Comparison of ENCODE assay signal across 25 mouse cellular contexts in genomic region chr13:55449205-55449604, GRCm38 (mm10). TPM values are rescaled to one million over a fixed set of nuclear protein-coding genes. Genes with fewer than 3 reads are reported as not detected.
DNase-seq lines count a peak whose midpoint lies in the region; ATAC-seq and TF ChIP-seq lines count a peak whose summit lies in the region.
"Had no signal": no experiment of that assay in that cellular context is flagged by ENCODE, and none has a peak within 500 bp of the region (broad histone marks: within the 10 kb centered on the region; RNA-seq: fewer than 3 reads in every experiment).

No protein-coding gene starts in this region.

- peak overlapping the region; percentile 88 for H3K27ac ChIP-seq in spleen, adult 2 months (ENCODE audit: insufficient read depth, low read length)
- no peak overlapping the region for H3K27ac ChIP-seq in hindbrain, embryonic 13.5 days
- H3K27ac ChIP-seq: embryonic facial prominence, embryonic 15.5 days; hindbrain, embryonic 14.5 days; macrophage; midbrain, embryonic 15.5 days; neural tube, embryonic 12.5 days had no signal

- ATAC-seq in hindbrain, embryonic 13.5 days (ENCODE audit: low FRiP score), result no peak
- ATAC-seq: midbrain, embryonic 15.5 days had no signal

- 34% methylated on average over 9 of the region's 9 CpGs for WGBS in spleen, adult 2 months
- WGBS in hindbrain, embryonic 13.5 days, result 95% methylated on average over 9 of the region's 9 CpGs

- H3K9ac ChIP-seq in hindbrain, embryonic 13.5 days, result no peak overlapping the region
- H3K9ac ChIP-seq: embryonic facial prominence, embryonic 15.5 days; hindbrain, embryonic 14.5 days; midbrain, embryonic 15.5 days; neural tube, embryonic 12.5 days had no signal

- DNase-seq in cerebellum, adult 9-11 months, result peak; percentile 23
- DNase-seq in cerebellum, postnatal 4 days (ENCODE audit: low spot score in 2 of 2), result no peak
- no peak for DNase-seq in spleen, adult 2 months (ENCODE audit: low read depth in 1 of 2, low spot score in 2 of 2)
- DNase-seq in spleen, postnatal 14 days (ENCODE audit: low spot score in 2 of 2), result no peak
- peak; percentile 35 for DNase-seq in naive thymus-derived CD4-positive, alpha-beta T cell, adult 2 months (ENCODE audit: low read depth)
- peak; percentile 58 for DNase-seq in thymus, postnatal 4 days
- no peak for DNase-seq in heart, postnatal 4 days
- DNase-seq: cerebellum, adult 11-12 months; kidney, adult 2 months; kidney, postnatal 4 days; lung, adult 2 months had no signal

- no peak for TF ChIP-seq POLR2A in spleen, adult 2 months (IDR thresholded peaks at IDR 0.05; ENCODE audit: low read depth, low read length)

- H3K4me1 ChIP-seq in spleen, adult 2 months (ENCODE audit: control insufficient read depth, insufficient read depth, insufficient read length), result peaks cover 33% of the 10 kb centered on the region; the same call in 1 of the 2 replicates
- peaks cover 30% of the 10 kb centered on the region for H3K4me1 ChIP-seq in hindbrain, embryonic 13.5 days (replicated peaks)

- TF ChIP-seq CTCF in spleen, adult 2 months (IDR thresholded peaks at IDR 0.05; ENCODE audit: extremely low read depth, insufficient read depth, insufficient read length, insufficient replicate concordance), result no peak

- no peak overlapping the region for H3K4me2 ChIP-seq in hindbrain, embryonic 13.5 days
- H3K4me2 ChIP-seq: embryonic facial prominence, embryonic 15.5 days; hindbrain, embryonic 14.5 days; midbrain, embryonic 15.5 days; neural tube, embryonic 12.5 days had no signal

- peak overlapping the region; percentile 10; the same call in 1 of the 2 replicates for H3K4me3 ChIP-seq in spleen, adult 2 months (ENCODE audit: extremely low read depth, insufficient read depth, insufficient read length)
- H3K4me3 ChIP-seq in hindbrain, embryonic 13.5 days, result no peak overlapping the region
- H3K4me3 ChIP-seq: embryonic facial prominence, embryonic 15.5 days; heart, adult 2 months; midbrain, embryonic 15.5 days; neural tube, embryonic 12.5 days had no signal

- H3K27me3 ChIP-seq in spleen, adult 2 months (ENCODE audit: control insufficient read depth, insufficient read depth, low read length), result no peaks in the 10 kb centered on the region
- no peaks in the 10 kb centered on the region for H3K27me3 ChIP-seq in hindbrain, embryonic 13.5 days
- H3K27me3 ChIP-seq: embryonic facial prominence, embryonic 15.5 days; midbrain, embryonic 15.5 days; neural tube, embryonic 12.5 days had no signal

- H3K36me3 ChIP-seq in spleen, adult 2 months (ENCODE audit: control insufficient read depth, insufficient read depth, low read length), result peaks cover 40% of the 10 kb centered on the region
- H3K36me3 ChIP-seq in hindbrain, embryonic 13.5 days, result peaks cover 50% of the 10 kb centered on the region

- H3K9me3 ChIP-seq in hindbrain, embryonic 13.5 days, result no peaks in the 10 kb centered on the region
- H3K9me3 ChIP-seq: embryonic facial prominence, embryonic 15.5 days; midbrain, embryonic 15.5 days; neural tube, embryonic 12.5 days had no signal

RNA-seq across cellular contexts. Expression of gene Grk6, which starts 4.3 kb away (rescaled TPM):
- 189 and 229 TPM in 2 replicates for polyA plus RNA-seq in spleen, adult 2 months (2012; rRNA removed)
- polyA plus RNA-seq in hindbrain, embryonic 13.5 days (2015; fragmentation: Nextera tagmentation; extraction: Ambion mirVana), result 27.7 and 31.3 TPM in 2 replicates
- total RNA-seq in heart, postnatal 4 days (2021), result 10 to 100 TPM; 29.9 to 31.1 TPM

RNA-seq across cellular contexts. Expression of gene Prr7, which starts 14.9 kb away (rescaled TPM):
- polyA plus RNA-seq in spleen, adult 2 months (2012; rRNA removed), result 16.2 and 33.9 TPM in 2 replicates
- polyA plus RNA-seq in hindbrain, embryonic 13.5 days (2015; fragmentation: Nextera tagmentation; extraction: Ambion mirVana), result 2.6 and 3.2 TPM in 2 replicates
- 1 to 10 TPM; 2.1 to 2.3 TPM for total RNA-seq in heart, postnatal 4 days (2021)
- polyA plus RNA-seq: activated CD4-positive, CD25-positive, alpha-beta regulatory T cell, adult 4 months; macrophage had no signal

RNA-seq across cellular contexts. Expression of gene F12, which starts 22.6 kb away (rescaled TPM):
- polyA plus RNA-seq in spleen, adult 2 months (2012; rRNA removed), result 0.64 and 1.6 TPM in 2 replicates
- not detected in 2 replicates for polyA plus RNA-seq in hindbrain, embryonic 13.5 days (2015; fragmentation: Nextera tagmentation; extraction: Ambion mirVana)
- not detected for total RNA-seq in heart, postnatal 4 days (2021)
- total RNA-seq: common myeloid progenitor, adult 5-6 weeks; heart, adult 2 months had no signal
- polyA plus RNA-seq: activated CD4-positive, CD25-positive, alpha-beta regulatory T cell, adult 4 months; forebrain, embryonic 11.5 days; heart, adult 2 months; macrophage; neural tube, embryonic 12.5 days had no signal

RNA-seq across cellular contexts. Expression of gene Pfn3, which starts 34.2 kb away (rescaled TPM):
- not detected in 2 replicates for polyA plus RNA-seq in spleen, adult 2 months (2012; rRNA removed)
- 0.80 TPM in 1 of 2 replicates, not detected in the other for polyA plus RNA-seq in hindbrain, embryonic 13.5 days (2015; fragmentation: Nextera tagmentation; extraction: Ambion mirVana)
- not detected for total RNA-seq in heart, postnatal 4 days (2021)
- total RNA-seq: common myeloid progenitor, adult 5-6 weeks; heart, adult 2 months; layer of hippocampus, postnatal 14 days; left cerebral cortex, postnatal 25 days had no signal
- polyA plus RNA-seq: activated CD4-positive, CD25-positive, alpha-beta regulatory T cell, adult 4 months; embryonic facial prominence, embryonic 15.5 days; forebrain, embryonic 11.5 days; heart, adult 2 months; heart, embryonic 16.5 days; kidney, adult 2 months; lung, adult 2 months; macrophage; neural tube, embryonic 12.5 days; stomach, embryonic 16.5 days had no signal

RNA-seq across cellular contexts. Expression of gene Dbn1, which starts 38.7 kb away (rescaled TPM):
- polyA plus RNA-seq in spleen, adult 2 months (2012; rRNA removed), result 12.8 and 14.2 TPM in 2 replicates
- 615 and 625 TPM in 2 replicates for polyA plus RNA-seq in hindbrain, embryonic 13.5 days (2015; fragmentation: Nextera tagmentation; extraction: Ambion mirVana)
- total RNA-seq in heart, postnatal 4 days (2021), result 10 to 100 TPM; 64.5 to 66.8 TPM
- polyA plus RNA-seq: macrophage had no signal

Comparison
In these comparisons a context has a peak if more than half of its experiments do, and no peak if none do; other contexts are left out.
1. DNase-seq: peak in cerebellum, adult 9-11 months (single experiment), naive thymus-derived CD4-positive, alpha-beta T cell, adult 2 months (single experiment) and thymus, postnatal 4 days (single experiment); none in cerebellum, postnatal 4 days (0 of 2), spleen, adult 2 months (0 of 2), spleen, postnatal 14 days (0 of 2) and heart, postnatal 4 days (single experiment).